Mouse (Mus musculus) embryonic facial prominence, embryonic 14.5 days (tissue): ENCODE results near the gene H2bfm. TPM values are rescaled to one million over a fixed set of nuclear protein-coding genes. Genes with fewer than 3 reads are reported as not detected.
"Not testable (repeated sequence)": the region's sequence is repeated elsewhere in the genome, so short reads cannot be mapped to it uniquely, and the experiment has no call there.

Source experiments
- ATAC-seq: fragments of 200-750 bp; cut with Nextera tagmentation; 2 replicates; pipeline ENCODE4 v1.8.0; 2017; ENCODE audit warnings: low read depth, moderate number of reproducible peaks, moderate TSS enrichment
- DNase-seq: peaks from one replicate; pipeline ENCODE4 v3.0.0-alpha.2; 2015; ENCODE audit warnings: low spot score
- H3K27ac ChIP-seq: fragments of 300-500 bp; sonication (generic); replicated peaks from 2 replicates; pipeline ENCODE4 v1.5.1; 2014; ENCODE audit warnings: low read depth, mild to moderate bottlenecking, low read length, moderate library complexity
- H3K27me3 ChIP-seq: fragments of 300-500 bp; sonication (generic); replicated peaks from 2 replicates; pipeline ENCODE4 v1.6.1; 2014; ENCODE audit warnings: low read length; ENCODE audit not compliant: control insufficient read depth, insufficient read depth
- H3K36me3 ChIP-seq: fragments of 300-500 bp; sonication (generic); 2 replicates; pipeline ENCODE4 v1.6.1; 2014; ENCODE audit warnings: low read length, mixed read lengths; ENCODE audit not compliant: control insufficient read depth, insufficient read depth
- H3K4me1 ChIP-seq: fragments of 300-500 bp; sonication (generic); 2 replicates; pipeline ENCODE4 v1.6.1; 2014; ENCODE audit warnings: antibody characterized with exemption, low read length; ENCODE audit not compliant: control insufficient read depth, insufficient read depth
- H3K4me2 ChIP-seq: fragments of 300-500 bp; sonication (generic); 2 replicates; pipeline ENCODE4 v1.6.1; 2014; ENCODE audit warnings: low read depth, mild to moderate bottlenecking, low read length, moderate library complexity, mixed read lengths
- H3K4me3 ChIP-seq: fragments of 300-500 bp; sonication (generic); 2 replicates; pipeline ENCODE4 v1.5.1; 2014; ENCODE audit warnings: low read depth, mild to moderate bottlenecking, low read length
- H3K9ac ChIP-seq: fragments of 300-500 bp; sonication (generic); 2 replicates; pipeline ENCODE4 v1.6.1; 2014; ENCODE audit warnings: low read depth, mild to moderate bottlenecking, low read length, moderate library complexity, mixed read lengths
- H3K9me3 ChIP-seq: fragments of 300-500 bp; sonication (generic); 2 replicates; pipeline ENCODE4 v1.6.1; 2016; ENCODE audit warnings: low read length; ENCODE audit not compliant: control insufficient read depth
- WGBS: fragments of 180-500 bp; shearing (Covaris S2); extraction: QIAGEN DNeasy Blood & Tissue Kit; methylation state at CpG from one replicate; pipeline ENCODE4 v1.1.7; 2014; 5-methylcytosine and 5-hydroxymethylcytosine counted together
- polyA plus RNA-seq: library from polyadenylated mRNA; unstranded; fragments of >200 nt; fragmentation: Nextera tagmentation; extraction: Ambion mirVana; gene quantifications from 2 replicates; pipeline ENCODE4 v1.2.1, GENCODE M21; 2014

H2bfm gene
- polyA plus RNA-seq = not detected in 2 replicates

DNA sequence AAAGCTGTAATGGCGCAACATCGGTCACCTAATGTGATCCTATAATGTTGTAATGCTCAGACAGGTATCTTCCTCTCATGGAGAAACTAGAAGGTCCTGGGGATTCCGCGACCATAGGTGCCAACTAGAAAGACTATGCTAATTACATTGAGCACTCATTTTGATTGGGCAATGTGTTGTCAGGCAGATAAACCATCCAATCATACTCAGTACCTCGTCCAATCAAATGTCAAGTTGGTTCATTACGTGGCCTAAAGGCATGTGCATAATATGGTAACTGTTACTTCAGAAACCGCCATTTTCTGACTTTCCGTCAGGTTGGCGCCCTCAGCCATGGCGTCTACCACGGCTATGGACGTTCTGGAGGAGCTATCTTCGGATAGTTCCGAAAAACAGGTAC, at the start of gene H2bfm:
TSS of gene H2bfm (plus strand) at position 295 of the 400 bp plus-strand sequence.
- Histone ChIP-seq H3K4me2 (no peak within 1 kb of the TSS), H3K4me1 (no peaks in the 10 kb centered on the region), H3K9me3 (peaks cover 12% of the 10 kb centered on the region; the same call in 1 of the 2 replicates), H3K27me3 (no peaks in the 10 kb centered on the region), H3K9ac (no peak within 1 kb of the TSS), H3K4me3 (no peak within 1 kb of the TSS), H3K27ac (no peak within 1 kb of the TSS), H3K36me3 (no peaks in the 10 kb centered on the region)
- DNase-seq (no peak), ATAC-seq (no peak)
- 90% methylated on average over 14 of the region's 14 CpGs for WGBS

DNA sequence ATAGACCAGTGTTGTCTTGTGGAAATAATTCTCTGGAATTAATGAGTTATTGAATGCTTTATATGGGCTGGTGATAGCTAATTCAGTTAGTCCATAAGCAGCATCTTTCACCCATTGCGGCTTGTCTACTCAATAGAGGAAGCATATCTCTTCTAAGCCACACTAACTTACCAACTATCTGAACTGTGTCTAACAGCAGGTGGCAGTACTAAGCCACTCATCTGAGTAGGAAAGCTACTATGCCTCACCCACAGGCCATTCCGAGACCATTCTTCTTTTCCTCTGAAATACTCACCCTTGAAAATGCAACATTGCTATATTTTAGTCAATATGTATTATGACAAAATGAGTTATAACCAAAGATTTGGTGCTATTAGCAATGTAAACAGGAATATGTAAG, 31.4 kb upstream of the H2bfm start:
- H3K9me3 ChIP-seq = no peaks in the 10 kb centered on the region
- 56% methylated on average over 2 of the region's 2 CpGs for WGBS
- ATAC-seq = no peak
- DNase-seq = peak; percentile 16
- H3K27ac ChIP-seq = no peak overlapping the region
- H3K4me2 ChIP-seq = no peak overlapping the region
- no peak overlapping the region for H3K9ac ChIP-seq
- no peaks in the 10 kb centered on the region for H3K27me3 ChIP-seq
- H3K4me1 ChIP-seq = no peaks in the 10 kb centered on the region
- H3K36me3 ChIP-seq = no peaks in the 10 kb centered on the region
- H3K4me3 ChIP-seq = no peak overlapping the region

DNA sequence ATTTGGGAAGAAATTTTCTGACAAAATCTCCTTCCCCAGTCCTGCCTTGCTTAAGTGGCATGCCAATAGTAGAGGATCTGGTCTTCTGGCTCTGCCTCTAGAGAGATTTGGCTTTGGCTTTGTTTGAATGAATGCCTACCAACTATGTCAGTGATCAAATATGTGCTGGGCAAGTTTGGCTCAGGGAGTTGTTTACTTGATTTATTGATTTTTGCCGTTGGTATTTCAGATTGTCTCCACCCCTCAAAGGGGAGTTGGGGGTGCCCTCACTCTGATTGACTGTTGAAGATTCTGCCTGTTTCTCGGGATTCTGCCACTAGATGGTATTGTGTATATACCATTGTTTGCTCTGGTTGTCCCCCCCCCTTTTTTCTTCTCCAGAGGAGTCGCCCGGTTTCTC, 22.8 kb upstream of the H2bfm start:
- Histone ChIP-seq H3K27me3 (no peaks in the 10 kb centered on the region), H3K36me3 (no peaks in the 10 kb centered on the region), H3K4me3 (no peak overlapping the region), H3K9ac (no peak overlapping the region), H3K4me2 (no peak overlapping the region), H3K4me1 (no peaks in the 10 kb centered on the region), H3K9me3 (no peaks in the 10 kb centered on the region), H3K27ac (no peak overlapping the region)
- DNase-seq (no peak), ATAC-seq (no peak)
- WGBS = 65% methylated on average over 4 of the region's 4 CpGs

DNA sequence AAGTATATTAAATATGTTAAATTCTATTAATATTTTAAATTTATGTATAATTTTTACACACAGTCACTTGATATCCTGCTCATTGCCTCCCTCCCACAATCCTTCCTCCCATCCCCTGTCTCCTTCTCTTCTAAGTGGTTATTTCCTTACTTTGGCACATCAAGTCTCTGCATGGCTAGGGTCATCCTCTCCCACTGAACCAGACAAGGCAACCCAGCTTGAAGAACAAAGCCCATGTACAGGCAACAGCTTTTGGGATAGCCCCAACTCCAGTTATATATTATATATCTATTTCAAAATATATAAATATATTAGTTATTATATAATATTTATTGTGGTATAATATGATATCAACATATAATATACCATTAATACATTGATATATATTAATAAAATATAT, 1.3 kb upstream of the H2bfm start:
- H3K9ac ChIP-seq = no peak overlapping the region
- no peaks in the 10 kb centered on the region for H3K4me1 ChIP-seq
- no peaks in the 10 kb centered on the region for H3K27me3 ChIP-seq
- peaks cover 12% of the 10 kb centered on the region; the same call in 1 of the 2 replicates for H3K9me3 ChIP-seq
- peak; percentile 0 for DNase-seq
- ATAC-seq = no peak
- no peak overlapping the region for H3K27ac ChIP-seq
- no peaks in the 10 kb centered on the region for H3K36me3 ChIP-seq
- H3K4me3 ChIP-seq = no peak overlapping the region
- H3K4me2 ChIP-seq = no peak overlapping the region

DNA sequence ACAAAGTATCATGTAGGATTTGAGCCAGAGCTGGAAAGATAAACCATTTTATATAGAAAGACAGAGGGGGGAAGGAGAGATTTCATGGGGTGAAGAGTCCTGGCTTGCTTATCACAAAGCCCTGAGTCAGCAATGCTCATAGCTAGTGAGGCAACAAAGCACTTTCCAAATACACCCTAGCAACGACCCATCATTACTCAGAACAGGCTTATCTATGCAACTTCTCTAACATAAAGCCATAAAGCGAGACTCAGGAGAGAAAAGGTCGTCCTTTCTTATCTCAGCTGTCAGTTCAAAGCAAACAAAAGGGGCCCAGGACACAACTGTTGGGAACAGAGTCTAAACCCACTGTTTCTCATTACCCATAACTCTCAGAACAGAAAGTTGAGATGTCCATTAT, 10.9 kb downstream of the H2bfm start:
- 64% methylated on average over 3 of the region's 3 CpGs for WGBS
- Histone ChIP-seq H3K4me3 (no peak overlapping the region), H3K36me3 (no peaks in the 10 kb centered on the region), H3K4me1 (no peaks in the 10 kb centered on the region), H3K27me3 (no peaks in the 10 kb centered on the region), H3K9ac (no peak overlapping the region), H3K27ac (no peak overlapping the region), H3K9me3 (no peaks in the 10 kb centered on the region), H3K4me2 (no peak overlapping the region)
- DNase-seq (no peak), ATAC-seq (no peak)

DNA sequence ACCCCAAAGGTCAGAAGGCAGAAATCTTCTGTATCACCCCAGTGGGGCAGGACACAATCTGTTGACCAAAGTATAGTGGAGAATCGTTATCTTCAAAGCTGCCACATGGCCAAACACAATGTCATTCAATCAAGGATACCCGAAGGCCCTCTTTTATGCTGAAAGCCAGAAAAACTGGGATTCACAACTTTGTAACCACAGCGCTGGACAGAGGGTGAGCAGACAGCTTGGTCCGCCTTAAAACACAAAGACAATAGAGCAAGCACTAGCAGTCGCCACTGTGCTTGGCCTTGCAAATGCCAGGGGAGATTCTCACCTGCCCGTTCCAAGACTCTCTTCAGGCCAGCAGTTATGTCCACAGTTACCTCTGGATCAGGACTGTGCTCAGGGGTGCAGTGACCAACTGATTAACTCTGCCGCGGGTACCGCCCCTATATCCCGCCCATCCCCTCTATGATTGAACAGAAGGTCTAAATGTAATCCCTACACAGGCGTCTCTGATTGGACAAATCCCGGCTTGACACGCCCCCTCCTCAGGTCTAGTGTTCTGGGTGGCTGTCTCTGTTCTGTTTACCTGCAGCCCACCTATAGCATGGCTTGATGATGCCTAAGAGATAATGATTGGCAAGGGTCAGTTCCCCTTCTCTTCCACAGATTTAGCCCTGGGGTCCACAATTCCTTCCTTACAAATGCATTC, 30.6 kb downstream of the H2bfm start:
- not testable (repeated sequence) for H3K27me3 ChIP-seq, H3K4me1 ChIP-seq, H3K36me3 ChIP-seq, H3K27ac ChIP-seq, H3K9me3 ChIP-seq
- Histone ChIP-seq H3K9ac (peak overlapping the region; percentile 45; the same call in 1 of the 2 replicates), H3K4me2 (peak overlapping the region; percentile 49), H3K4me3 (peak overlapping the region; percentile 38)
- ATAC-seq (peak; percentile 100), DNase-seq (peak; percentile 81)
- 38% methylated on average over 13 of the region's 13 CpGs for WGBS

DNA sequence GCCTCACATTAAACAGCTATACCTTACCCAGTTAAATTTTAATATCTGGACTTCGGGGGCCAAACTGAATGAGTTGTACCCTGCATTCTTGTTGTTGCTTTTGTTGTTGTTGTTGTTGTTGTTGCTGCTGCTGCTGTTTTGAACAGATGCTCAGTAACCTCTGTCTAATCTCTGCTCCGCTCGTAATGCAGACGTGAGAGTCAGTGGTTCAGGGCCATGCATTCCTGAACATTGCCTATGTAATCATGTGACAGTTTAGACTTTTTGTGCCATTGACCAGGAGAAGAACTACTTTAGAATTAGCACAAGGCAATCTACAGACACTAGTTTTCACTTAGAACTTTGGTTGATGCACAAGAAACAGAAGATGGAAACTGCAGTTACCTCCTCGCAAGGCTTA, 31.2 kb downstream of the H2bfm start:
- DNase-seq = peak; percentile 0
- H3K27ac ChIP-seq, H3K4me1 ChIP-seq, H3K9me3 ChIP-seq, H3K27me3 ChIP-seq, H3K36me3 ChIP-seq, H3K9ac ChIP-seq, ATAC-seq: not testable (repeated sequence)
- peak overlapping the region; percentile 49 for H3K4me2 ChIP-seq
- H3K4me3 ChIP-seq = peak overlapping the region; percentile 38
- WGBS = 58% methylated on average over 5 of the region's 5 CpGs

DNA sequence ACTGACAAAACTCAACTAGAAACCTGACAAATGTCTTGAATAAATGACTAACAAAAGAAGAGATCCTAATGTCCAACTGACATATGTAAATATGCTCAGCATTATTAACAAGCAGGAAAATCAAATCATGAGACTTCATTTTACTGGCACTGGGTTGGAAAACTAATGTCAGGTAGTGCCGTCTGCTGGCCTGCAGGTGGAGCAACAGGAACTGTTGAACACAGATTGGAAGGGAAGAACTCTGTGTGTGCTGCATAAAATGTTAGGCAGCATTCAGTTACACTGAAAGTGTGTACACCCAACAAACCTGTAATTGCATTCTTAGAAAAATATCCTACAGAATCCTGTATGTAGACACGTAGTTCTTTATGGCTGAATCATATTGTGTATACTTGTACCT, 32.6 kb downstream of the H2bfm start:
- 27% methylated on average over 2 of the region's 2 CpGs for whole genome bisulfite sequencing
- Histone ChIP-seq H3K9ac (no peak overlapping the region), H3K4me1 (no peaks in the 10 kb centered on the region), H3K4me2 (no peak overlapping the region), H3K4me3 (no peak overlapping the region), H3K9me3 (no peaks in the 10 kb centered on the region), H3K27me3 (no peaks in the 10 kb centered on the region), H3K36me3 (no peaks in the 10 kb centered on the region), H3K27ac (no peak overlapping the region)
- ATAC-seq (no peak), DNase-seq (peak; percentile 7)

DNA sequence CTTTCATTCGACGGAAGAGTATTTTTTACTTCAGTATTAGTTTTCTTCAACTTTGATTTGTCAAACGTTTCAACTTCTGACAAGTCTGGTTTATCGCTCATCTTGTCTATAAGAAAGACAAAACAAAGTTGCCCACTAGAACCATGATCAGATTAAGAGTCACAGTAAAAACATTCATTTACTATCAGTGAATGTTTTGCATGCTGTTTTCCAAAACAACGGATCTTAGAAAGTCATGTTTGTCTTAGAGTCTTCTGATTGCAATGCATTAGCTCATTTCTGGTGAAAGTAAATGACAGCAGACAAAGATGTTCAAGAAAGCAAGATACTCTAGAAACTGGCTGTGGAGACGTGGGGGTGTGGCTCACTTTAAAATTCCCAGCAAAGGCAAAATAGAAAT, 48.3 kb downstream of the H2bfm start, which contains the start of gene Tmsb15b2:
TSS of gene Tmsb15b2 (minus strand) at position 101 of the 400 bp plus-strand sequence.
- Histone ChIP-seq H3K4me2 (peak within 1 kb of the TSS; percentile 56), H3K9ac (peak within 1 kb of the TSS; percentile 53), H3K4me3 (peak within 1 kb of the TSS; percentile 41)
- H3K27me3 ChIP-seq, H3K4me1 ChIP-seq, H3K36me3 ChIP-seq, H3K27ac ChIP-seq, H3K9me3 ChIP-seq, ATAC-seq, DNase-seq: not testable (repeated sequence)
- WGBS = 83% methylated on average over 6 of the region's 6 CpGs
